Mouse (Mus musculus): ENCODE results near the gene Fut2.

DNA sequence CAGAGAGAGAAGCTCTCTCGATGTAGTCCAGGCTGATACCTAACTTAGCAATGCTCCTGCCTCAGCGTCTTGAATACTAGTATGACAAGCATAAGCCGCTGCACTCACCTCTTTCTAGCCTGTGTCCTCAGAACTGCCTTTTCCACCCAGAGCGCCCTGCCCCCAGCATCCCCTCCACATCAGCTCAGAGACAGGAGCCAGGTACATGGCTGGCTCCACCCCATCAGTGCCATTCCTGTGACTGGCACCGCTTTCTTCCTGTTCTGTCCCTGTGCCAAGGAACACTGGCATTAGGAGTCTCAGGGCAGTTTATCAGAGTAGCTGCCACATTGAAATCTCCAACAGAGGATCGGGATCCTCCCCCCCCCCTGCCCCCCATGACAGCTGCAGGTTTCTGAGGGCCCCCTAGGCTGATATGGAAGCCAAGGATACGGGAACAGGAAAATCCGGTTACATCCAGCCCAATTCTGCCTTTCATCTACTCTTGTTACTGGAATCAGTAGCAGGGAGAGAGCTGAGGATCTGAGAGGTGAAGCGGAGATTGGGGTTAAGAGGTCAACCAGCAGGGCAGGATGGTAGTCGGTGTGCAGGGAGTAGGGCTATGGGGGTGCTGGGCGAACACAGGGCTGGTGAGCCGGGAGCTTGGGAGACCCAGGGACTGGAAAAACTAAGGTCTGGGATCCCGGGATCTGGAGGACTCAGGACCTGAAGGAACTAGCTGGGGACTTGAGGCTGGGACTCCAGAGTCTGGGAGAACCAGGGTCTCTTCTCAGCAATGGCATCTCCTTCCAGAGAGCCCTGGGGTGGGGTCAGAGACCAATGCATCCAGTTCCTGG lies 673 bp downstream of the Fut2 start:
- TF ChIP-seq CTCF (IDR thresholded peaks at IDR 0.05; ENCODE audit: control insufficient read depth, insufficient read depth, low read length) (no peak), POLR2A (IDR thresholded peaks at IDR 0.05; ENCODE audit: borderline replicate concordance, control insufficient read depth, low read depth, low read length) (no peak)
